Mouse (Mus musculus) telencephalon, adult 2 months (tissue): ENCODE data around the gene Mettl21e.
"Not testable (repeated sequence)": the region's sequence is repeated elsewhere in the genome, so short reads cannot be mapped to it uniquely, and the experiment has no call there.

Source experiments
- DNase-seq: peaks from one replicate; pipeline ENCODE4 v3.0.0-alpha.2; 2011; ENCODE audit warnings: low read depth, low spot score

Mettl21e gene

GRCm38 (mm10) chr1:44218876-44219275, at the start of gene Mettl21e:
Gene Mettl21e (minus strand): TSS chr1:44218961.
- DNase-seq, result peak; percentile 41

GRCm38 (mm10) chr1:44240440-44240839, 21.7 kb upstream of the Mettl21e start:
- DNase-seq, result not testable (repeated sequence)

GRCm38 (mm10) chr1:44239969-44240368, 21.2 kb upstream of the Mettl21e start:
- no peak for DNase-seq

GRCm38 (mm10) chr1:44237305-44237704, 18.5 kb upstream of the Mettl21e start:
- no peak for DNase-seq

- no peak for DNase-seq
These were observed 16.6 kb upstream of the Mettl21e start for GRCm38 (mm10) chr1:44235311-44235710.

- DNase-seq, result not testable (repeated sequence)
These were observed 15.8 kb upstream of the Mettl21e start for GRCm38 (mm10) chr1:44234531-44234930.

- DNase-seq, result no peak
These were observed 10.3 kb upstream of the Mettl21e start for GRCm38 (mm10) chr1:44229044-44229443.

GRCm38 (mm10) chr1:44217118-44217517, 1.6 kb downstream of the Mettl21e start:
- peak; percentile 55 for DNase-seq

GRCm38 (mm10) chr1:44216352-44217116, 2.2 kb downstream of the Mettl21e start:
- DNase-seq, result no peak

GRCm38 (mm10) chr1:44214443-44214842, 4.3 kb downstream of the Mettl21e start:
- DNase-seq, result no peak

GRCm38 (mm10) chr1:44202876-44203275, 15.9 kb downstream of the Mettl21e start:
- DNase-seq, result no peak

GRCm38 (mm10) chr1:44198273-44199171, 20.2 kb downstream of the Mettl21e start:
- peak; percentile 59 for DNase-seq

GRCm38 (mm10) chr1:44186396-44186795, 32.4 kb downstream of the Mettl21e start:
- DNase-seq, result no peak

- DNase-seq, result no peak
These were observed 40.7 kb downstream of the Mettl21e start for GRCm38 (mm10) chr1:44178086-44178485.

GRCm38 (mm10) chr1:44173903-44174302, 44.9 kb downstream of the Mettl21e start:
- DNase-seq, result no peak

GRCm38 (mm10) chr1:44172656-44173055, 46.1 kb downstream of the Mettl21e start:
- DNase-seq, result no peak

GRCm38 (mm10) chr1:44167859-44168383, 50.8 kb downstream of the Mettl21e start:
- no peak for DNase-seq

GRCm38 (mm10) chr1:44162389-44162788, 56.4 kb downstream of the Mettl21e start:
- no peak for DNase-seq

GRCm38 (mm10) chr1:44161818-44162217, 56.9 kb downstream of the Mettl21e start:
- DNase-seq, result no peak

- DNase-seq, result no peak
These were observed 60.4 kb downstream of the Mettl21e start for GRCm38 (mm10) chr1:44158317-44158716.

- DNase-seq, result no peak
These were observed 63.5 kb downstream of the Mettl21e start for GRCm38 (mm10) chr1:44155287-44155686.
